Mouse (Mus musculus) liver, embryonic 14 days (tissue): ENCODE data around the gene Gm17606. TPM values are rescaled to one million over a fixed set of nuclear protein-coding genes. Genes with fewer than 3 reads are reported as not detected.

Source experiments
- polyA plus RNA-seq: library from polyadenylated mRNA; depleted of rRNA; stranded (reverse); fragments of >200 nt; gene quantifications from 2 replicates; pipeline ENCODE4 v1.2.3, GENCODE M21; 2012; rRNA removed

Gm17606 gene
- not detected in 2 replicates for polyA plus RNA-seq

DNA sequence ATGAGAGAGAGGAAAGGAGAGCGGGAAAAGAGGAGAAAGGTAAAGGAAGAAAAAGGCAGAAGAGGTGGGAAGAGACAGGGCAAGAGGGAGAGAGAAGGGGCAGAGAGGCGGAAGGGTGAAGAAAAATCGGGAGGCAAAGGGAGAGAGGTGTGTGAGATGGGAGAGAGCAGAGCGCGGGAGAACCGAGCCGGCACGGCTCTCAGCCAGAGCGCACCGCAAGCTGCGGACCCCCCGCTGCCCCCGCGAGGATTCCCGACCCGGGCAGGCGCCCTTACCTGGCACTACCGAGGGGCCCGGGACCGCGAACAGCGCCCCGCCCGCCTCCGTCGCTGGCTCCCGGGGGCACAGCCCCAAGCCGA is at the start of gene Gm17606:
Gm17606 (plus strand) TSS at position 7 of the 359 bp plus-strand sequence.

DNA sequence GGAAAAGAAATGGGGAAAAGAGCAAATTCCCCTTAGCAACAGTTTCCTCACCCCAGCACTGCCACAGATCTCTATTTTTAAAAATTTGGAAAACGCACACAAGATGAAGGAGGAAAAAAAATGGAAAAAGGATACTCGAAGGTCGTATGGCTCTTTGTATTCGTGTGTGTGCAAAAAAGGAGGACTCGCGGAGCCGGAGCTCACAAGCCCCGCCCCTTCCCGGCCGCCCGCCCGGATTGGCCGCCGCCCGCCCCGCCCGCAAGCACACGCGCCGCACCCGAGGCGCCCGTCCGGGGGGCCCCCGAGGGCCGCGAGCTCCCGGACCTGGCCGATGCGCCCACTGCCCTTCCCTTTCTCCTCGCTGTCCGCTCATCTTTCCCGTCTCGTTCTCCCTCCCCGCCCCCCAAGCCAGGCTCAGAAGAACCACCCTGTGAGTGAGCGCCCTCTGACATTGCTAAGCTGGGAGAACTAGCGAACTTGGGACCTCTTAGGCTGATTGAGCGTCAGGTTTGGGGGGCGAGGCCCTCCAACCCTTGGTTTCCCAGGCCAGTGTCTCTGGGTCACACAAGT is 34.9 kb upstream of the Gm17606 start, which contains the start of gene 4931414P19Rik:
4931414P19Rik (minus strand) TSS at position 242 of the 570 bp plus-strand sequence.

DNA sequence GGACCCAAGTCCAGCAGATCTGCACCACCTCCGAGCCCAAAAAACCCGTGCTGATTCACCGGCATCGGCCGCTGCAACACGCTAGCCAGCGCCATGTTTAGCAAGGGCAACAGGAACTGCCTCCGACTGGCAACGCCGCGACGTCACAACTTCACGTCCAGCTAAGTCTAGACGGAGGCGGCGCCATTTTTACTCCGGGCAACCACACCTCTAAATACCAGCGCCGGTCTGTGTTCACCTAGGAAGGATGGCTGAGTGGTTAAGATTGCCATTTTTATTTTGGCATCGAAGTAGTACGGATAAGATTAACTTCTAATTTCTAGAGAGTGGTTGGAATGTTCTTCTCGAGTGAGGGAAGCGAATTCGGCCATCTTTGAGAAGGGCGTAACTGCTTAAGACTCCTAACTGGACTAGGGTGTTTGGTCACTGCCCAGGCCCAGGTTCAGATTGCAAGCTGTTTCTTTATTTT is 22.8 kb upstream of the Gm17606 start, which contains the start of gene Psmb5:
Psmb5 (minus strand) TSS at position 126 of the 469 bp plus-strand sequence.

DNA sequence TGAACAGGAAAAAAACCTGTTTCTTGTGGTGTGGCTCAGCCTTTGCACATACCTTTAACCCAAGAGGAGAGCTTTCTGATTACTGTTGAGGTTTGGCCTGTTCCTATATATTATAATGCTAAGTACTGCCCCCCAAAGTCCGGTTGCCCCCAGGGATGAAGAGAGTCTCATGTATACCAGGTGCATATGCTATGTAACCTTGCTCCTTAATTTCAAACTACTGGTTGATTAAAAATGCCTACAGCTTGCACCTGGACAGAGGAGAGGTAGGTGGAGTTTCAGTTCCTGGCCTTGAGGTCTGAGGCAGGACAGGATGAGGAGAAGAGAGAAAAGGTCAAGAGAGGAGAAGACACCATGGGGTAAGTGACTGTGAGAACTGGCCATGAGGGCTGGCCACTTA is 19.6 kb upstream of the Gm17606 start, which contains the start of gene Psmb11:
Psmb11 (plus strand) TSS at position 301 of the 400 bp plus-strand sequence.

DNA sequence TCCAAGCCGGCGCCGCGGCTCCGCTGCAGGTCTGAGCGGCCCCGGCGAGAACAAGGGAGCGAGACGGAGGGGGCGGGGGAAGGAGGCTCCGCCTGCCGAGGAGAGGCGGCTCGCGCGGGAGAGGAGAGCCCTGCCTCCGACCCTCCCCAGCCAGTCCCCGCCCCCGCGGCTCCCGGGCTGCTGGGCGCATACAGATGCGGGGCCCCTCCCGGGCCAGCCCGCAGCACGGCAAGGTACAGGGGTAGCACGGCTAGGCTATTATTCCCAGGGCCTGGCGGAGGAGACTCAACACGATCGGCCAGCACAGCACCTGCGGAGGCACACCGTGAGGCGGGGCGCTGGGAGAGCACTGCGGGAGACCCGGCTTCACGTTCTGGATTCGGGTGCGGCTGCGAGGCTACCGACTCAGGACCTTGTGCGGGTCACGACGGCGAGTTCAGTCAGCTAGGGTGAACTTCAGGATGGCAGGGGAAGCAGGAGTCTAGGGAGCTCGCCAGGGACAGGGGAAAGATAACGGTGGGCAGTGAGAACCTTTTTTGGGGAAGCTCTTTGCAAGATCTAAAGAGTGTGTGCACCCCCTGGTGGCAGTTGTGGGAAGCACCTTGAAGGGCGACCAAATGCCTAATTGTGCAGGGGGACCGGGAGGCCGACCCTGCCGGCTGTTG is 685 bp downstream of the Gm17606 start, which contains the start of gene Cdh24:
Cdh24 (minus strand) TSS at position 60 of the 665 bp plus-strand sequence.

DNA sequence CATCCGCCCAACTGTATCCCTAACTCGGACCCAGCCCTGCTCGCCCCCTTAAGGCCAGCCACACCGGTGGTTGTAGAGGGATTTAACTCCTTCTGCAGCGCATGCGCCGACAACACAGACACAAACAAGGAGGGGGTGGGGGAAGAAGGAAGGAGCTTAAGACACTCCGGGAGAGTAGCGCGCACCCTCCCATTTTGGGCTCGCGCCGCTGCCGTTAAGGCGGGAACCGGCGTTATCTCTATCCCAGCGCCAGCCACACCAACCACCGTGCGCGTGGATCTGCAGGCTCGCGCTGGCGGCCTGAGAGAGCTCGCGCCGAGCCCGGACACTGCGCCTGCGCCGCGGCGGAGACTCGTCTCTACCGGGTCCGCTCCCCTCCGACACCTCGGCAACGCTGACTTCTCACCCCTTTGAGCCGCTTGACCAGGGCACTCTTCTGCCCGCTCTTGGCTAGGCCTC is 45.3 kb downstream of the Gm17606 start, which contains the start of gene 1700123O20Rik:
1700123O20Rik (plus strand) TSS at position 154 of the 459 bp plus-strand sequence.

DNA sequence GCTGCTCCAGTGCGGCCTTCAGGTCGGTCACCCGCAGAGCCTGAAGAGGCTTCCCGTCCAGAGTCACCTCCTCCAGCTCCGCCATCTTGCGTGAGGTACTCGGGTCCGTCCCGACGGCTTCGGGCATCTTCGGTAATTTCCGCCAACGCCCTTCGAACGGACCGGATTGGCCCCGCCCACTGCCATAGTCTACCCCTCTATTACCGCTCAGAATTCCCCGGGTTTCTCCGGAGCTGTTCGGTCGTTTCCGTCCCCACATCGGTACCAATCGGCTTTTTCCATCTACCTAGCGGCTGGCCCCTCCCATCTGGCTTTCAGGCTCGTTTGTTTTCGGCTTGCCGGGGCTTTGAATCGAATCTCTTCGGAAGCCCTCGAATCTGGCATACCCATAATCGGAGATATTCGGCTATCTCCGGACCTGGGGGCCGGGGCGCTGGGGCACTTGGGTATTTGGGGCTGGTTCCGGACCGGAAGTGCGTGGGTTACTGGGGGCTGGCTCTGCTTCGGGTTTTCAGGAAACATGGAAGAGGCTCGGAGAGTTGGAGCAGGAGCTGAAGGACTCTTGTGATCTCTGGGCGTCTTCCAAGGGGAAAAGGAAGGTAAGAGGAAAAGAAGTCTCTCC is 45.9 kb downstream of the Gm17606 start, which contains the start of gene Acin1:
Acin1 (minus strand) TSS at position 410 of the 622 bp plus-strand sequence.

Other genes with a start within 250 kb of the Gm17606 start
- gene Slc7a7, start 223.2 kb upstream of the Gm17606 start, polyA plus RNA-seq = 6.7 and 7.2 TPM in 2 replicates
- 155 and 165 TPM in 2 replicates for gene Mrpl52, start 214.0 kb upstream of the Gm17606 start, polyA plus RNA-seq
- 18.4 and 19.3 TPM in 2 replicates for gene Mmp14, start 209.3 kb upstream of the Gm17606 start, polyA plus RNA-seq
- gene Lrp10, start 176.8 kb upstream of the Gm17606 start, polyA plus RNA-seq = 10.2 and 12.6 TPM in 2 replicates
- gene Rem2, start 164.9 kb upstream of the Gm17606 start, polyA plus RNA-seq = 0.06 and 0.08 TPM in 2 replicates
- 23.5 and 25.7 TPM in 2 replicates for gene Prmt5, start 123.4 kb upstream of the Gm17606 start, polyA plus RNA-seq
- 23.2 and 26.4 TPM in 2 replicates for gene Haus4, start 86.3 kb upstream of the Gm17606 start, polyA plus RNA-seq
- 3.7 and 4.5 TPM in 2 replicates for gene Ajuba, start 63.4 kb upstream of the Gm17606 start, polyA plus RNA-seq
- 3.8 and 4.0 TPM in 2 replicates for gene 4931414P19Rik, start 35.0 kb upstream of the Gm17606 start, polyA plus RNA-seq
- gene Psmb5, start 22.9 kb upstream of the Gm17606 start, polyA plus RNA-seq = 104 and 126 TPM in 2 replicates
- gene Psmb11, start 19.5 kb upstream of the Gm17606 start, polyA plus RNA-seq = 0.01 TPM in 1 of 2 replicates, not detected in the other
- gene Cdh24, start 412 bp downstream of the Gm17606 start, polyA plus RNA-seq = 1.00 and 1.1 TPM in 2 replicates
- 32.7 and 36.7 TPM in 2 replicates for gene 1700123O20Rik, start 45.3 kb downstream of the Gm17606 start, polyA plus RNA-seq
- 71.1 and 71.7 TPM in 2 replicates for gene Acin1, start 46.0 kb downstream of the Gm17606 start, polyA plus RNA-seq
- gene Gm29776, start 57.9 kb downstream of the Gm17606 start, polyA plus RNA-seq = 0.05 TPM in 2 replicates
- 5.1 and 7.5 TPM in 2 replicates for gene Cebpe, start 71.2 kb downstream of the Gm17606 start, polyA plus RNA-seq
- 2.9 and 3.6 TPM in 2 replicates for gene Slc7a8, start 141.0 kb downstream of the Gm17606 start, polyA plus RNA-seq
- gene Rnf212b, start 173.2 kb downstream of the Gm17606 start, polyA plus RNA-seq = not detected in 2 replicates
- 1.1 and 1.2 TPM in 2 replicates for gene Homez, start 230.0 kb downstream of the Gm17606 start, polyA plus RNA-seq
- gene Ppp1r3e, start 236.6 kb downstream of the Gm17606 start, polyA plus RNA-seq = 2.6 and 3.0 TPM in 2 replicates
- gene Bcl2l2, start 242.4 kb downstream of the Gm17606 start, polyA plus RNA-seq = 4.9 and 5.8 TPM in 2 replicates
- gene Gm20521, start 242.5 kb downstream of the Gm17606 start, polyA plus RNA-seq = 0.09 and 0.10 TPM in 2 replicates